Mouse (Mus musculus): ENCODE measurements at regions not wholly inside any gene's neighbourhood (a gene's known extent, or its start where the extent isn't known, plus 50 kb on each side); places are given as distances from the start of the nearest gene placed in this dataset.

GRCm38 (mm10) chr2:118004191-118004590 is 107.5 kb upstream of the Thbs1 start:
- TF ChIP-seq CTCF (IDR thresholded peaks at IDR 0.05; ENCODE audit: extremely low read depth, insufficient read depth, insufficient read length, insufficient replicate concordance) = no peak
- TF ChIP-seq POLR2A (IDR thresholded peaks at IDR 0.05; ENCODE audit: low read depth, low read length) = no peak

All from spleen, adult 2 months (tissue).